Mouse (Mus musculus) kidney, adult 8-10 months (tissue): ENCODE measurements at regions not wholly inside any gene's neighbourhood (a gene's known extent, or its start where the extent isn't known, plus 50 kb on each side); places are given as distances from the start of the nearest gene placed in this dataset.

Experiments used
- DNase-seq, 2 experiments: peaks; one replicate each; pipeline ENCODE4 v3.0.0; 2022

DNA sequence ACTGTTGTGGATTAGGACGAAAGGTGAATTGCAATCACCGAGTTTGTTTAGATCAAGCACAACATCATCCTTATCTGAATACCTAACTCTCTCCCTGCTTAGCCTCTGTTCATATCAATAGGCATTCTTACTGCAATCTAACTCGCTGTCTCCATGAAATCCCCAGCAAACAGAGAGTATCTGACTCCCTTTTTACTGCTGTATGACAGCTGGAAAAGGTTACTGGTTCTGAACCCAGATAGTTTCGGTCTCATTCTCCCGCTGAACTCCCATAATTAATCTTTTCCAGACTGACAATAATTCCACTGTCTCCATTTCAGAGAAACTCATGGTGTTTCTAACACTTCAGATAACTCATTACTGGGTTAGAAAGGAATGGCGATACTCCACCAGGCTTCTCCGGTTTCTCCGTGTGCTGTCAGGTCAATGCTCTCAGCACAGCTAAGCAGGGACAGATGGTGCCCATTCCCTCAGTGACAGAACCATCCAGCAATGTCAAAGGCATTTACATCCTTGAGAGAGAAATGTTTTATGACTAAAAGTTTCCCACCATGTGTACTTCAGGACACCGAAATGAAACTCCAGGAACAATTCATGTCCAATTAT lies 167.5 kb upstream of the Itga4 start:
- DNase-seq: peak in 1 of 2 experiments; percentile 8

DNA sequence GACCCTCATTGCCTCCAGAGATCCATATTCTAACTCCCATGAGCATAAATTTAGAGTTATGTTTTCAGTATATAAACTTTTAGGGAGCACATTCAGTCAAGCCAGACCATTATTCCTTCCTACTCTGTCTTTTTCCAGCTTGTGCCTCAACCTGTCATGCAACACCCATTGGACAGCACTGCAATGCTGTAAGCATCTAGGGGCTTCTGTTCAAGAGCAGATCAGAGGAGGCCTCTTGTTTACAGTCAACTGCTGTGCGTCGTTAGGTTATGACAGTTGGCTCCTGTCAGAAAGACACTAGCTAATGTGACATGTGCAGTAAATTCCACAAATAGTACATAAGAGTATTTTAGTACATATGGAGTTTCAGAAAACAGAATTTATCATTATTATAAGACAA lies 165.0 kb upstream of the Itga4 start:
- no peak for DNase-seq

DNA sequence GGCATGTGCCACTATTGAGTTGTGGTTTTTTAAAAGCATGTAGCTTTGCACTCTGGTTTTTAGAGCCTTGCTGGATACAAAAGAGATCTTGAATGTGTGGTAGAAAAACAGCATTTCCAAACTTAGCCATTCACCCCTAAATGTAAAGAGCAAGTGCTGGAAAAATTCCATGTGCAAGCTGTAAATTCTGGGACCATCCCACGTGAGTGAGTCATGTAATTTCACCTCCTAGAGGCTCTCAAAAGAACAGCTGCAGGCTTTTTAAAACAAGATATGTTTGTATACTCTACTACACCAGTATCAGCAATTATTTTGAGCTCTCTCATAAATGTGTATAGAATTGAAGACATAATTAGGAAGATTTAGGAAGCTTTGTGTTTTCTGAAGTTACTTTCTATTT lies 160.9 kb upstream of the Itga4 start:
- DNase-seq: no peak

DNA sequence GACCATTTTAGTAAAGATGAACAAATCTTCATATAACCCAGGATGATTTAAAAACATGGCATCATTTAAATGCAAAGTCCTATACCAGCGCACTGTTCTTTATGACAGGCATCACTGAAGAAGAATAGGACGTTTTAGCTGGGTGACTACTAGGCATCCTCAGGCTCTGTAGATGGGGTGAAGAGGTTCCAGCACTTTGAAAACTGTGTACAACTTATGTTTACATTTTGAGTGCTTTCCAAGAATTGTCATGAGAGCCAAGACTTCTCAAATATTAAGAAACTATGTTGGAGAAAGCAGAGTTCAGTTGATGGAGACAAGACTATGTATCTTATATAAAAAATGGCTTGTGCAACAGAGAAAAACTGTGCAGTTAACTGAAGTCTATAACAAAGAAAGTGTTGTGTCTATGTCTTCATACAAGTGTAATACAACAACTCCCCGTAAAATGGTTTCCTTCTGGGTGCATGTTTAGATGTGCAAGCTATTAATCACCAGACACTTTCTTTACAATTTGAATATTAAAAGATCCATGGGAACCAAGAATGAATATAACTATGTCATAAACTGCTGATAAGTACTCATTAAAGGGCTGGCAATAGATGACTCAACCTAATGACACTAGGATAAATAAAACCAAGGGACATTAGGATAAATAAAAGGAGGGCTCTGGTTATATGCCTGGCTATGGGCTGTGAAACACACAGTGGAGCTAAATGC lies 158.5 kb upstream of the Itga4 start:
- DNase-seq: no peak

DNA sequence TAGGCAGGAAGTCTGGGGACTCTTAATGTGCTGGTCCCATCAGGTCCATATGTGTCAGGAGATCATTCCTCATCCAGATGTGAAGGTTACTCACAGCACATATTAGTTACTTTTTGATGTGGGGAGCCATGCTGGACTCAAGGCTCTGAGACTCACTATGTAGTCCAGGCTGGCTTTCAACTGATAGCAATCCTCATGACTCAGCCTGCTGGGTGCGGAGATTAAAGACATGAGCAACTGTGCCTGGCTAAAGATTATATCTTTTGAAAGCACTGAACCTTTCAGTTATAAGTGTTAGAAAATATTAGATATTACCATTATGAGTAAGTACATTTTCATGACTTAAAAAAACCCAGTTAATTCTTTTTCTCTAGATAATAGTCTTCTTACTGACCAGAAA lies 155.6 kb upstream of the Itga4 start:
- DNase-seq: no peak

DNA sequence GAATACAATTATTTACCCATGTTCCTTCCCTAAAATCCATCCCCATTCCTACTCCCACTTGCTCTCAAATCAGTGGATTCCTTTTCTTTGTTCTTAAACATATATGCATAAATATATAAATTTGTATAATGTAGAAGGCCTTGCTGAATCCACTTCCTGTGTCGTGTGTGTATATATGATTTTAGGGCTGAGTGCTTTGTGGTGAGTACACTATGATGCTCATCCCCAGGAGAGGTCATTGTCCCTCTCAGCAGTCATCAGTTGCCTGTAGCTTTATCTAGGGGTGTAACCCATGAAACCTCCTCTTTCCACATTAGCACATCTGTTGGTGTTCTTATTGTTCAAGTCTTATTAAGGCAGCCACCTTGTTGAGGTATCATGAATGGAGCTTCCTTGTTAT lies 143.6 kb upstream of the Itga4 start:
- DNase-seq: no peak

DNA sequence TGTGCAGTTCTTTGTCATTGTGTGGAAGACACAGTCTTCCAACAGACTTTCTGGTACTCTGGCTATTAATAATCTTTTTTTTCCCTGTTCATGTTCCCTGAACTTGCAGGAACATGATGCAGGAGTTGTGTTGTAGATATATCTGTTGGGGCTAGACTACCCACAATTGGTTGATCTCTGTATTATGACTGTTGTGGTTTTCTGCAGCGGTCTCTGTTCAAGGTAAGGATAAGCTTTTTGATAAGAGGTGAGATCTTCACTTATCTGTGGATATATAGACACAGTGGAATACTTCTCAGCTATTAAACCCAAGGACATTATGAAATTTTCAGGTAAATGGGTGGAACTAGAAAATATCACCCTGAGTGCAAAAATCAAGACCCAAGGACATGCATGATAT lies 143.2 kb upstream of the Itga4 start:
- DNase-seq: no peak

DNA sequence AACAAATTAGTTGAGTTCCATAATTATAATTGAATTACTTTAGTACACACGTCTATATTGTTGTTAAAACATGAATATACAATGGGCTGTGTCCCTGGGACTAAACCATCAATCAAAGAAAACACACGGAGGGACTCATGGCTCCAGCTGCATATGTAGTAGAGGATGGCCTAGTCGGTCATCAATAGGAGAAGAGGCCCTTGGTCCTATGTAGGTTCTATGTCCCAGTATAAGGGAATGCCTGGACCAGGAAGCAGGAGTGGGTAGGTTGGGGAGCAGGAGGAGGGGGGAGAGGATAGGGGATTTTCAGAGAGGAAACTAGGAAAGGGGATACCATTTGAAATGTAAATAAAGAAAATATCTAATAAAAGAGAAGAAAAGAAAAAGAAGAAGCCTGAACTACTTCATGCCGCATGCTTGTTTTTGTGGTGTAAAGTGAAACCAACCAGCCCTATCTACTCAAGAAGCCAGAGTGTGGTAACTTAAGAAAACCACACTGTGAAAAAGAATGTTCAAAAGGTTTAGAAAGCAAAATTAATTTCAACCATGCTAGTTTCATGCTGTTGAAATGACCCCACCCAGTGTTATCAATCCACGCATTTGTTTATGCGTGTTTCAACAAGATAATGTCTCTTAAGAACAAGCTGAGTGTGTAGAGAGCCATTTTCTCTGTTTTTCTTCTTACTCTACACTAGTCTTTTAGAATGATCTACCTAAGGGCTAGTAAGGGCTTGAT lies 134.4 kb upstream of the Itga4 start:
- DNase-seq: no peak

DNA sequence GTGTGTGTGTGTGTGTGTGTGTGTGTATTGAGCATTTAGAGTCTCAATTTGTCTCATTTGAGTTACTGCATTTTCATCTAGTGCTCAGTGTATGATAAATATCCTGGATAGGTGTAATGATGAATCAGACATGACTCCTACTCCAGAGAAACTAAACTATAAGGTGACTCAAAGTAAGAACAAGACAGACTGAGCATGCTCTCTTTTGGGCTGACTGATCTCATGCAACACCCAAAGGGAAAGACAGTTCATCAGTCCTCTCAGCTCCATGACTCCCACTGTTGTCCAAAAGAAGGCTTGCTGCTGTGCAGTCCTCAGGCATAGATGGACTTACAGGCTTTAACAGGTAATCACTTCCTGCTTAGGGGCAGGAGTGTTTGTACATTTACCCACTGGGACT lies 132.7 kb upstream of the Itga4 start:
- no peak for DNase-seq

DNA sequence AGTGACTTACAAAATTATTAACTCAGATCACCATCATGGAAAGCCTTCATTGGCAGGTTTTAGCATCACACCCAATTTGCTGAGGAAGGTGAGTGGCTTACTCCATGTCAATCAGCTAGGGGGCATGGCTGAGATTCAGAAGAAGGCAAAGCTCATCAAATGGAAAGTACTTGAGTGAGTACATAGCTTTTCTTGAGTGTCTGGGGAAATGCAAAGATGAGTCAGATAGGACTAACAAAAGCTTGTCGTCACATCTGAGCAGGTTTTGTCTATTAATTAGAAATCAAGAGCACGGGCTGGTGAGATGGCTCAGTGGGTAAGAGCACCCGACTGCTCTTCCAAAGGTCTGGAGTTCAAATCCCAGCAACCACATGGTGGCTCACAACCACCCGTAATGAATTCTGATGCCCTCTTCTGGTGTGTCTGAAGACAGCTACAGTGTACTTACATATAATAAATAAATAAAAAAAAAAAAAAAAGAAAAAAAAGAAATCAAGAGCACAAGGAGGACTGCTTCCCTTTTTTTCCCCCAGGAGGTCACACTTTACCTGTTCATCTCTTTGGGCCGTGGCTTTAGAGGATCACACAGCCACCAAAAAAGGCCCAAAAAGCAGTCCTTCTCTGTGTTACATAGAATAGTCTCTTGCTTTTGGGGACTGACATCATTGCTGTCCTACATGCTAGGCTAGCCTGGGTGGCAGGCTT lies 130.8 kb upstream of the Itga4 start:
- no peak for DNase-seq

DNA sequence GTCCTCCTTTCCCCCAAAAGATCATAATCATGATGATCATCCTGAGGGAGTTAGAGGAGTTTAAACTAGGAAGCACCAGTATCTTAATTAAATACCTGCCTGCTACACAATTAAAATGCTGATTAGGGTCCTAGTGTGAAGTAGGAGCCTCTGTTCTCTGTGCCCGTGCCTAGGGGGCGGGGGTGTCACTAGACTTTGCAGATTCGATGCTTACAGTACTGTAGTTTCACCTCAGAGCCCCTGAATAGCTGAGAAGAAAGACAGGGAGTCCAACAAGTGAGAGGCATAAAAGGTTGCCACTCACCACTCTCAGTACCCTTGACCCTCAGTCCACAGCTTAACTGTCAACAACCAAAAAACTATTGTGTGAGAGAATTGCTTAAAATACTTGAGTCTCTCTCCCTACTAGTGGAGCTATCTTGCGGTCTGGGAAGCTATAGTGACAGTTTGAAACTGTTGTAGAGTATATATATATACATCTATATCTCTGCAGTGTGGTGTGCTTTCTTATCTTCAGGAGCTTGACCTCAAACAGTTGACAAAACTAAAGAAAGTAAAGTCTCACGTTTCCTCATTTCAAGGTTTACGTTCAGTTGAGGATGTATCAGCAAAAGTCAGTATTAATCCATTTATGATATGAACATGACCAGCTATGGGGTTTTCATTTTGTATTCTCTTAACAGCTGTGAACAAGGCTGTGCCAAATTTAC lies 128.9 kb upstream of the Itga4 start:
- DNase-seq: no peak

DNA sequence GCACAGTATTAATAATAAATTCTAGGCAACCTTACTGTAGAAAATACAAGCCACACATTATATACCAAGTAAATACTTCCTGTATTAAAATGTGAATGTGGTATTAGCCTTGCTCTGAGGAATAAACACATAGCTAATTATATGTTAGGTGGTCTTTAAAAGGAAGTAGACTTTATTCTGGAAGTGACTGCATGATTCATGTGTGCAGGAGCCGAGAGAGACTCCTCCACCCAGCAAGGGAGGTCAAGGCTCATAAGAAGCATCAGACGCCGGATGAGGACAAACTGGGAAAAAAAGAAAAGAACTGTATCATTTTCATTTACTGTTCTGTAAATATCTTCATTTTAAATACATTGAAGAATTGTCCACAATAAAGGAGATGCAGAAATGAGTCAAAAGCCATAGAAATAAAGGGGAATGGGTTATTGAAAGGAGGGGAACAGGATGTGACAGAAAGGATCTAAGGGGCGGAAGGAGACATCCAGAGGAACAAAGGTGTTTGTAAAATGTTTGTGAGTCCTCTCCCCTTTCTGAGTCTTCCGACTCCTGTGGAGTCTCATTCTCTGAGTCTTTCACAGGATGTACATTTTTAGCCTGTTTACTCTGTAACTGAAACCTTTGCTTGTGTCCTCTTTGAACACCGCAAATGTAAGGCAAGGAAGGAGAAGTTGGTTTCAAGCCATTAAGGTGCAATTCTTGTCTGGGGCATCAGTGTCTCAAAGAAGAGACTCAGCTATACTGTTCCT lies 128.1 kb upstream of the Itga4 start:
- DNase-seq: no peak

DNA sequence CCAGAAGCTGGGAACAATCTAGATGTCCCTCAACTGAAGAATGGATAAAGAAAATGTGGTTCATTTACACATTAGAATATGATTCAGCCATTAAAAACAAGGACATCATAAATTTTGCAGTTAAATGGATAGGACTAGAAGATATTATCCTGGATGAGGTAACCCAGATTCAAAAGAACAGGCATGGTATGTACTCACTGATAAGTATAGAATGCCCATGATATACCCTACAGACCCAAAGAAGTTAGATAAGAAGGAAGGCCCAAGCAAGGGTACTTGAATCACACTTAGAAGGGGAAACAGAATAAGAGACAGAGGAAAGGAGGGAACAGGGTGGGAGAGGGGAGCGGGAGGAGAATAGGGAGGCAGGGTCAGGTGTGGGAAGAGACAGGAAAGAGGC lies 127.4 kb upstream of the Itga4 start:
- no peak for DNase-seq

DNA sequence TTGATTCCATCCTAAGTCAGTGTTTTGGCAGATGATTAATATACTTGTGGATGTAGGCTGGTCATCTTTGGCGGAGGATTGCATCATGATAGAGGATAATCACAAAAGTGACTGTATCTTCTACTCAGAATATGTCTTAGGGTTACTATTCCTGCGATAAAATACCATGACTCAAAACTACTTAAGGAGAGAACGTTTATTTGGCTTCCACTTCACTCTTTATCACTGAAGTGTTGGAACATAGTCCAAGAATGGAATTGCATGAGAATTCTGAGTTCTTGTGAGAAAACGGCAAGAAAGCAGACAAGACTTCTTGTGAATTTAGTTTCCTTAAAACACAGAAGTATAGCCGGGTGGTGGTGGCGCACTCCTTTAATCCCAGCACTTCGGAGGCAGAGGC lies 124.6 kb upstream of the Itga4 start:
- no peak for DNase-seq

DNA sequence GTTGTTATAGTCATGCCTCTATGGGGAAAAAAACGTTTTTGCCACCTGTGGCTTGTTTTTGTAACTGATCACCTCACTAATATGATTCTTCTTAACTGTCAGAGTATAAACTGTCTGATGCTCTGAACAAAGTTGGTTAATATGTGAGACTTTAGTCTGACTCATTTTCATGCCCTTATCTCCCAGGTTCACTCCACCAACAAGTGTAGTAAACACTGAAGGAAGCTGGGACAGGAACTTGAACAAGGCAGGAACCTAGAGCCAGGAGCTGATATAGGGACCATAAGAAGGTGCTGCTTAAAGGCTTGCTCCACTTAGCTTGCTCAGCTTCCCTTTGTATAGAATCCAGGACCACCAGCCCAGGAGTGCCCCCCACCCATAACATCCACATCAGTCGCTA lies 124.0 kb upstream of the Itga4 start:
- DNase-seq: no peak

DNA sequence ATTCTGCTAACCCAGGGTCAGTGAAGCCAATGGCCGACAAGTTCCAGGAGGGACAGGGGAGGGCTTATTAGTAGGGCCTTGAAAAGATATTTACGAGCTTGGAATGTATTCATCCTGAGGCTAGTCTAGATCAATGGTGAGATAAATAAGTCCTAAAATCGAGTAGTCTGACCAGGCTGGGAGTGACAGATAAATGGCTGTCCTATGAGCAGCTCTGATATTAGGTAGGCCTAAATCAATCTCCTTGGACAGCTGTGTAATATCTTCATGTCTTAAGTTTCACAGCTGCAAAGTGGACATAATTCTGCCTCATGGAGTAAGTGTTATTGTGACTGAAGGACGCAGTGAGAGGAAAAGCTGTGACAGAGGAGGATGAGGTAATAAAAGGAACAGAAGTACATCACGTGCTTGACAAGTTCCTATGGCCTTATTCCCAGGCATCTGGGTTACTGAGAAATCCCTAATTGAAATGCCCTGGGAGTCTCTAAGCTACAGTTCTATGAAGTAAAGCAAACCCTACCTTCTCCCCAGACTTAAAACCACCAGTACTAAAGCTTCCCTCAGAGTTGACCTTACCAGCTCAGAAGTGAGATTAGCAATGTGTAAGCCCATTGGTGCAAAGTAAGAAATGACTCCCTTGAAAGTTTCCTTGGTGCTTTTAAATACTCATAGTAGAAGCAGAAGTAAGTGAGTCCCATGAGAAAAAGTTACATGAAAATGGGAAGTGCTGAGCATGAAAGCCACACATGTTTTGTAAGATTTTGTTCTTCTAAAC lies 123.3 kb upstream of the Itga4 start:
- DNase-seq: no peak

DNA sequence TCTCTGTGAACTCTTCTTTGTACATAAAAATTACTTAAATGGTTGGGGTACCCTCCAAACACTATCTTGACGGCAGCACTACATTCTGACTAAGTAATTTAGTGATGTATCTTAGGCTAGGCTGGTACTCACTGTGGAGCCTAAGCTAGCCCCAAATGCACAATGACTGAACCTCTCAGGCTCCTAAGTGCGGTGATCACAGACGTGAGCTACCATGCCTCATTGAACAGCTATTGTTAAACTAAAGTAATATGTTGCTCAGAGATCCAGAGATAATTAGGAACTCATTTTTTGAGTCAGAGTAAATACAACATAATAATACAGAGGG lies 122.7 kb upstream of the Itga4 start:
- no peak for DNase-seq

DNA sequence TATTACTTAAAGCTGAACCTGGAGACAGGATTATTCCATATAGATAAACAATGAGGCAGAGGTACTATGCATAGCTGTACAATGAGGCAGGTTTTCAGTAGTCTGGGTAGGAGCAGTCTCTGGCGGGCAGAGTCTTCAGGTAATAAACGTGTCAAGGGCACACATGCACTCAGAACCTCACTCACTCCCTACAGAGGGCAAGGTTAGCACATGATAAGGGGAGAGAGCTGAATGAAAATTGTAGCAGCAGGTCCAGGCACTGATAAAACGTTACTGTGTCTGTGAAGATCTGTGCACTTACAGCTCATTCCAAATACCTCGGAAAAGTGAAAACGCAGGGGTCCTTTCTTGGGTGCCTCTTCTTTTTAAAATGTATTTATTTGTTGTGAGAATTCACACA lies 120.9 kb upstream of the Itga4 start:
- DNase-seq: no peak

DNA sequence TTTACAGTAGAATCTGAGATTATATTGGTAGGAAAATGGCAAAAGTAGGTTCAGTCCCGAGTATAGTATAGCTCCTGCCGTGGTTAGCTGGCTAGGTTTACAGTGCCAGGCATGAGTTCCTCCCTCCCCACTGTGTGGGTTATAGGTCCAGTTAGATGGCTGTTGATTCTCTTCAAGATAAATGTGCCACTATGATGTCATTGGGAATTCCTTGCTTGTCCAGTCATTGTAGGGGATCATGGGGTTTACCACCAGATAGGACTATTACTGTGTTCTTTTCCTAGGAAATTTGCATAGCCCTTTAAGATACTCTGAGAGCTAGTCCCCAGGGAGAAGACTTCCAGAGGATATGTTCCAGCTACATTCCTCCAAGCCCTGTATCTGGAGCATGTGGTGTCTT lies 119.2 kb upstream of the Itga4 start:
- DNase-seq: no peak

DNA sequence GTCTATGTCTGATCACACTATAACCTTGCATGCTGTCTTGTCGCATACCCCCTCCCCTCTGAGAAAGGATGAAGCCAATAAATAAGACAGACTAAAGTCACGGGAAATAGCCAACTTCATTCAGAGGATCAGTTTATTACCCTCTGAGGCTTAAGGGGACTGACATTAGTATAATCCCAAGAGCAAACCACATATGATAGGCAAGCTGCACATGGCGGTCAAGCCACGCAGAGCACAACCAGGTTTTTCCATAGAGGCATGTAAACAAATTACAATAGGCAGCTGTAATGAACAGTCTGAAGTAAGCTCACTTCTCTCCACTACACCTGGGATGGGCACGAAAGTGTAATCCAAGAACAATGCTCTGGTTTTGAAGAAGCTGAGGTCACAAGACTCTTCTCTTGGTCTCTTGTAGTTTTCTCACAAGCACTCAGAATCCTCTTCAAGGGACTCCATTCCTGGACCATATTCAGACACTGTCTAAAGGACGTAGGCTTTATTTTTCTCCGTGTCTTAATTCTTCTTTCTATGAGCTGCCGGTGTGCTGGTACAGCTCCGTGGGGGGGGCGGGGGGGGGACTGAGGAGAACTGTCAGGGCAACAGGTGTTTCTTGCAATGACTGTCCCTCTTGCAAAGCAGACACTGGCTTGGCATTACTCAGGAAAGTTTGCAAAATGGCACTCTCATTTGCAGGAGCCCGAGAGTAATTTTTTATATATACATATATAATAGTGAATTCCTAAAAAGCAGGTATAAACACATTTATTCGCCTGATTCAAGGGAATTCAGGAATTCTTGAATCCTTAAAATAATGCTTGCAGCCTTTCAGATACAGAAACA lies 118.4 kb upstream of the Itga4 start:
- DNase-seq: no peak

DNA sequence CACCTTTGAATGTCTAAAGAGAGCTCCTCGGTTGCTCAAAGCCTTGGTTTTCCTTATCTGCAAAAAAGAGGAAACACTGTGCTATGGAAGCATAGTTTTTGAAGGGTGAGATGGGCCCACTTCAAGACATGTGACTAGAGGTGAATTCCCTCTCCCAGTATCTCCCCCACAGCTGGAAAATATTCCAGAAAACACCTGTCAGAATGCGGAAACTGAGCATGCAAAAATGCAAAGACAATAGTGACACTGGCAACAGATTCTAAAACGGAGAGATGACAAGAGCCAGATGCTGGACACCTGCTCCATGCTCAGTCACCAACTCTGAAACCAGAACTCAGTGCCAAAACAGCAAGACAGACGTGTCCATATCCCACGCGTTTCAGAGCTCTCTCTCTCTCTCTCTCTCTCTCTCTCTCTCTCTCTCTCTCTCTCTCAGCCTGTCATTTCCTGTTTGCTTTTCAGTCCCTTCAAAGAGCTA lies 117.5 kb upstream of the Itga4 start:
- no peak for DNase-seq
